Mouse (Mus musculus) naive thymus-derived CD4-positive, alpha-beta T cell, adult 2 months (primary cell): ENCODE measurements around the gene Snx25.

Experiments used
- DNase-seq: peaks from one replicate; pipeline ENCODE4 v3.0.0-alpha.2; 2011; ENCODE audit warnings: low read depth

Snx25 gene

GRCm38 (mm10) chr8:46010746-46011680, 140.9 kb downstream of the Snx25 start:
- no peak for DNase-seq

GRCm38 (mm10) chr8:46010306-46010705, 141.7 kb downstream of the Snx25 start:
- DNase-seq = no peak

DNA sequence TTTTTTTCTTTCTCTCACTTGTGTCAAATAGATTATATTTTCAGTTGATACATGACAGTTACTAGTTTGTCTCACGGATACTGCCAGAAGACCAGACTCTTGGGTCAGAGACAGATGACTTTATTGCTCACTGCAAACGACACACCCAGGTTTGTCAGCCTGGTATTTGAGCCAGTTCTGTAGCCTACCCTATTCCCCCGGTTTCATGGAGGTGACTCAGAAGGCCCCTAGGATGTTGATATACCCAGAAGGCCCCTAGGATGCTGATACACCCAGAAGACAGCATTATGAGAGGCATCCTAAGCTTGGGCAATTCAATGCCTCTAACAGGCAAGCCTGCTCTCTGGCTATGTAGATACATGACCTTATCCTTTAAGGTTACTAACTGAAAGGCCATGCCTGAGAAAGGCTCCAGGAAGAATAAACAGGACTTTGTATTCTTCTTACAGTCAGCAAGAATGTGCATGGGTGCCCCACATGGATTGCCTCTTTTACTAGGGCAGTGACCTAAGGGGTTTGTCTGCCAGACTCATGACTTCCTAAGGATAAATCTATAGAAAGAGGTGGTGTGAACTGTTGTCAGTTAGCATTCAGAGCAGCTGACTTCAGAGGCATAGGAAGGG, 144.8 kb downstream of the Snx25 start:
- no peak for DNase-seq

- DNase-seq = no peak
These were observed 146.4 kb downstream of the Snx25 start, which contains the start of gene Ankrd37 for GRCm38 (mm10) chr8:46005596-46005995. TSS of gene Ankrd37 (minus strand) at chr8:46005707.

GRCm38 (mm10) chr8:45999784-46000705, 151.9 kb downstream of the Snx25 start:
- peak; percentile 97 for DNase-seq

GRCm38 (mm10) chr8:45999138-45999783, 152.7 kb downstream of the Snx25 start, which contains the start of gene Lrp2bp:
TSS of gene Lrp2bp (plus strand) at chr8:45999303.
- no peak for DNase-seq

- no peak for DNase-seq
These were observed 153.7 kb downstream of the Snx25 start for GRCm38 (mm10) chr8:45998228-45998627.

- DNase-seq = no peak
These were observed 156.4 kb downstream of the Snx25 start for GRCm38 (mm10) chr8:45995576-45995975.

DNA sequence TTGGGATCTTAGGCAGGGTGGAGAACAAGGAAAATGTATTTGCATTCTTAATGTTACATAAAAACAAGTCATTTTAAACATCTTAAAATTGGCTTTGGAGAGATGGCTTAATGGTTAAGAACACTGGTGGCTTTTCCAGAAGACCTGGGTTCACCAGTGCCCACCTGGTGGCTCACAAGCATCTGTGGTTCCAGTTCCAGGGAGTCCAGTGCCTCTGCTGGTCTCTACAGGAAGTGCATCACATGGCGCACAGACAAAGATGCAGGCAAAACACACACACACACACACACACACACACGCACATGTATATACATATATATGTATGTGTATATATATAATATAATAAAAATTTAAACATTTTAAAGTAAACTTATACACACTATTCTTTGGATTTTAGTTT, 157.8 kb downstream of the Snx25 start:
- DNase-seq = peak; percentile 52

DNA sequence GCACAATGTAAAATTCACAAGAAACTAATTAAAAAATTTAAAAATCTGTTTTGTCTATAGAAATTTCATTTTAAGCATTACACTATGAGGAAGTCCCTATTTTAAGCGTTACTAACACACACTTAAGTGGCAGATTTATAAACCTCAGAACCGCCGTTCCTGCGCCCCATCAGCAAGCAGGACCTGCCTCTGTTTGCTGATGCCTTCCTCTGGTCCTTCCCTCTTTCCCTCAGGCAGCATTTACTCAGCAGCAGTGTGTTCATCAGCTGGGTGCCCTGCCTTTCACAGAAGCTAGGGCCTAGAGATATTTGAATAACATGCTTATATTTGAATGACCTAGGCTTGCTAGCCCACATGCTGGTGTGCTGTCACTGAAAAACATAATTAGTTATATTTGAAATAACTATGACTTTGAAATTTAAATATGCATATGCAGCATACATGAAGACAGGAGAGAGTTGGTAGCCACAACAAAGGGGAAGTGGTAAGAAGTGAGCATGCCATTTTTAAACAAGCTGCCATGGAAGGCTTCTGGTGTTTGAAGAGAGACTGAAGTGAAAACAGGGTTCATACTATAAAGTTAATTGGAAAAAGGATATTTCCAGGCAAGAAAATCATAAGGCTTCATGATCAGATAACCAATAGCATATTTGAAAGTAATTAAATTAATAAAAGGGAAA, 161.2 kb downstream of the Snx25 start:
- DNase-seq = no peak

- DNase-seq = no peak
These were observed 163.8 kb downstream of the Snx25 start for GRCm38 (mm10) chr8:45988189-45988588.

GRCm38 (mm10) chr8:45986665-45987064, 165.3 kb downstream of the Snx25 start:
- DNase-seq = no peak
